Mouse (Mus musculus) cerebellum, adult 2 months (tissue): Measurements from ENCODE around the gene Plcg2. TPM values are rescaled to one million over a fixed set of nuclear protein-coding genes. Genes with fewer than 3 reads are reported as not detected.
A peak's percentile ranks its signal among the peaks of the same experiment; 100 is the strongest.

Experiments used
- DNase-seq, 2 experiments: peaks; one replicate each; pipeline ENCODE4 v3.0.0; 2021
- H3K27ac ChIP-seq: fragments of 200-500 bp; 2 replicates; pipeline ENCODE4 v1.5.1; 2012; ENCODE audit warnings: low read length, control low read depth, inconsistent platforms; ENCODE audit not compliant: insufficient read depth
- H3K27me3 ChIP-seq: fragments of 200-500 bp; 2 replicates; pipeline ENCODE4 v1.6.1; 2012; ENCODE audit warnings: inconsistent platforms, mild to moderate bottlenecking, low read length, moderate library complexity; ENCODE audit not compliant: control insufficient read depth, insufficient read depth
- H3K4me1 ChIP-seq: fragments of 200-500 bp; 2 replicates; pipeline ENCODE4 v1.6.1; 2011; ENCODE audit warnings: low read length; ENCODE audit not compliant: control insufficient read depth, insufficient read depth
- H3K4me3 ChIP-seq: fragments of 200-500 bp; replicated peaks from 2 replicates; pipeline ENCODE3; 2011; ENCODE audit warnings: mild to moderate bottlenecking, low read depth, low read length, control low read depth; ENCODE audit not compliant: insufficient read depth
- CTCF ChIP-seq: fragments of 200-500 bp; IDR thresholded peaks from 2 replicates; pipeline ENCODE4 v1.5.1; 2011; ENCODE audit warnings: low read depth, mild to moderate bottlenecking, control low read depth, low read length, moderate library complexity, borderline replicate concordance; ENCODE audit not compliant: insufficient read depth
- POLR2A ChIP-seq: fragments of 200-500 bp; IDR thresholded peaks from 2 replicates; pipeline ENCODE4 v1.6.1; 2011; ENCODE audit warnings: low read length, control low read depth, borderline replicate concordance; ENCODE audit not compliant: insufficient read depth
- WGBS: fragments of 180-500 bp; shearing (Covaris S2); methylation state at CpG from one replicate; pipeline ENCODE4 v1.1.7; 2018; 5-methylcytosine and 5-hydroxymethylcytosine counted together
- polyA plus RNA-seq: library from polyadenylated mRNA; depleted of rRNA; stranded (reverse); fragments of >200 nt; gene quantifications from 2 replicates; pipeline ENCODE4 v1.2.3, GENCODE M21; 2012

The Plcg2 gene
- polyA plus RNA-seq, 1 experiment: 2.4 TPM

DNA sequence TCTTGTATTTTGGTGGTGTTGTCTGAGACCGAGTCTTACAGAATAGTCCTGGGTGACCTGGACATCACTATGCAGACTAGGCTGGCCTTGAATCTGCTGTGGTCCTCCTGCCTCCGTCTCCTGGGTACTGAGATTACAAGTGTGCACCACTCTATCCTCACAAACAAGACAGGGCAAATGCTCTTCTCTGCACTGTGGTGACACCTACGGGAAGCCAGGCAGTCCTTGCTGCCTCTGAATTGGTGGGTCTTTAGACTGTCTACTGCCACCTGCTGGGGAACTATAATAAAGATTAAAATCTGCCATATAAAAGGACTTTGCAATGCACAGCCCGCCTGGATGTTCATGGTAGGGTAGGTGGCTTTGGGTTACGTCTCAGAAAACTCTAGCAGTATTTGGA, 32.8 kb upstream of the Plcg2 start:
- no peak overlapping the region for H3K27ac ChIP-seq
- 22% methylated on average over 5 of the region's 5 CpGs for WGBS
- DNase-seq: peak; percentile 45 to 66
- H3K4me1 ChIP-seq: no peaks in the 10 kb centered on the region
- no peak overlapping the region for H3K4me3 ChIP-seq
- TF ChIP-seq POLR2A (no peak), CTCF (peak; percentile 75)
- H3K27me3 ChIP-seq: no peaks in the 10 kb centered on the region

DNA sequence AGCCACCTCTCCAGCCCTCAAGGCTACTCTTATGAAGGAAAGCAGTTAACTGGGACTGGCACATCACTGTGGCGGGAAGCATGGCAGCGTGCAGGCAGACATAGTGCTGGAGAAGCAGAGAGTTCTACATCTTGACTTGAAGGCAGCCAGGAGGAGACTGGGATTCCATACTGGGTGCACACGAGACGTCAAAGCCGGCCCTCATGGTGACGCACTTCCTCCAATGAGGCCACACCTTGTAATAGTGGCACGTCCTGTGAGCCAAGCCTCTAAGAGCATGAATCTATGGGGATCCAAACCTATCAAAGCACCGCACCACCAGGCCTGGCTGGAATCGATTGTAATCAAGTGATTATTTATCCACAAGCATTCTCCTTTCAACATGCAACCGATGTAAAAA, 30.6 kb upstream of the Plcg2 start:
- WGBS: 90% methylated on average over 10 of the region's 10 CpGs
- no peak for DNase-seq
- H3K27ac ChIP-seq: no peak overlapping the region

DNA sequence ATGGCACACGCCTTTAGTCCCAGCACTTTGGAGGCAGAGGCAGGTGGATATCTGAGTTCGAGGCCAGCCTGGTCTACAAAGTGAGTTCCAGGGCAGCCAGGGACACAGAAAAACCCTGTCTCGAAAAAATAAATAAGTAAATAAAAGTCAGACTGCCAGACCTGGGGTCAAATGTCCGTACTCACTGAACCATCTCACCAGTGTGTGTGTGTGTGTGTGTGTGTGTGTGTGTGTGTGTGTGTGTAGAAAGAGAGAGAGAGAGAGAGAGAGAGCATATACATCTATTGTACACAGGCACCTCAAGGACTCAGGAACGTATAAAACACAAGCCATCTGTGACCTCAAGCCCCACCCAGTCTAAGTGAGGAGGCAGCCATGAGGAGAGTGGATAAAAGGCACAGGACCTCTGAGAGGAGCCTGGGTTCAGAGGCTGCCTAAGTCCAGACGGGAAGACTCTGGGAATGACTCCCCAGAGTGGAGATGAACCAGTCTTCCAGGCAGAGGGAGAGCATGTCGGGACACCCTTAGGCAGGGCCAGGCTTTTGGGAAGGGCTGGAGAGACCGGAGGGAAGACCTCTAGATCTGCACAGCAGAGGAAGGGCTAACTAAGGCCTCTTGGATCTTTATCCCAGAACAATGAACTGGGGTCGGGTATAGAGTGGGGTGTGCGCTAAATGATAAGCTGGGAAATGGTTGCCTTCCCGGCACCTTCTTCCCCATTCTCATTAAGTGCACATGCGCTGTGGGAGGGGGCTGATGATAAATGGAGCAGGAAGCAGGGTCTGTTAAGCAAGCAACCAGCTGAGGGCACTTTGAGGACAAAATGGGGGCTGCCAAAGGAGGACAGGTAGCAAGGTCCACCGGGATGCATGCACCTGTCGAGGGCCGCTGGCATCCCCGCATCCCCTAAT, 28.4 kb upstream of the Plcg2 start:
- Histone ChIP-seq H3K4me3 (no peak overlapping the region), H3K27ac (no peak overlapping the region), H3K27me3 (no peaks in the 10 kb centered on the region), H3K4me1 (no peaks in the 10 kb centered on the region)
- DNase-seq: no peak
- WGBS: 49% methylated on average over 16 of the region's 16 CpGs
- TF ChIP-seq CTCF: no peak
- TF ChIP-seq POLR2A: no peak

More for the DNA sequence above, 30.6 kb upstream of the Plcg2 start:
- H3K4me3 ChIP-seq: no peak overlapping the region
- TF ChIP-seq CTCF (no peak), POLR2A (no peak)
- H3K4me1 ChIP-seq: no peaks in the 10 kb centered on the region
- no peaks in the 10 kb centered on the region for H3K27me3 ChIP-seq

DNA sequence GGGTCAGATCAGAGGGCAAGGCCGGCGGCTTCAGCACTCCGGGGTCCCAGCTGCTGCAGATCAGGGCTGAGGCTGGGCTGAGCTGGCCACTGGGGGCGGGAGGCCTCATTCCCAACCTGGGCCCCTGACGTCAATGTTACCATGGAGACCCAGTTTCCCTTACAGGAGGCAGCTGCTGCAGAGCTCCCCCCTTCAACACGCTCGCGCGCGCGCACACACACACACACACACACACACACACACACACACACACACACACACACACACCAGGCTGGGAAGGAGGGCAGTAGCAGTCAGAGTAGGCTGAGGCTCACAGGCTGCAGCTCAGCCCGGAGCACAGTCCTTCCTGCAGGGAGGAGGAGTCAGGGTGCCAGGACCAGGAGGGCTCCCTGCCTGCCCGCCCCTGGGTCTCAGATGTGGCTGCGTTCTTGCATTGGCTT, 27.7 kb upstream of the Plcg2 start:
- H3K4me1 ChIP-seq: no peaks in the 10 kb centered on the region
- no peak overlapping the region for H3K4me3 ChIP-seq
- no peak for TF ChIP-seq POLR2A
- no peak for TF ChIP-seq CTCF
- H3K27me3 ChIP-seq: no peaks in the 10 kb centered on the region
- H3K27ac ChIP-seq: no peak overlapping the region
- peak; percentile 65 to 77 for DNase-seq
- 4% methylated on average over 14 of the region's 14 CpGs for WGBS

DNA sequence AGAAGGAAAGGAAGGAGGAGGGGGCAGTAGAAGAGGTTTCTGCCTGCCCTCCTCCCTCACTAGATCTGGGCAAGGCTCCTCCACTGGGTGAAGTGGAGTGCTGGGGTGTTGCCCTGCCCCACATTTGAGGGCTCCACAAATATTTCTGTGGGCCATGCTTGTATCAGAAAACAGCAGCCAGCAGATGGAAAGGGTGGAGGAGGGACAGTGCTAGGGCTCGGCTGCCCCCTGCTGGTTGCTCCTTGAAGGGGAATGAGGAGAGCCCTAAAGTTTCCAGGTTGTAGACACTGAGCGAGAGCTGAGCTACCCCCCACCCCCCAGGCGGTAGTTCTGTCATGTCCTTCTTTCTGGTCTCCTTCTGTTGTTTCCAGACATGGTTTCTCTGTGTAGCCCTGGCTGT, 26.9 kb upstream of the Plcg2 start:
- no peak overlapping the region for H3K4me3 ChIP-seq
- DNase-seq: peak; percentile 39 to 58
- WGBS: 31% methylated on average over 3 of the region's 3 CpGs
- H3K27ac ChIP-seq: no peak overlapping the region
- peak; percentile 63 for TF ChIP-seq CTCF
- TF ChIP-seq POLR2A: no peak
- H3K27me3 ChIP-seq: no peaks in the 10 kb centered on the region
- H3K4me1 ChIP-seq: no peaks in the 10 kb centered on the region

DNA sequence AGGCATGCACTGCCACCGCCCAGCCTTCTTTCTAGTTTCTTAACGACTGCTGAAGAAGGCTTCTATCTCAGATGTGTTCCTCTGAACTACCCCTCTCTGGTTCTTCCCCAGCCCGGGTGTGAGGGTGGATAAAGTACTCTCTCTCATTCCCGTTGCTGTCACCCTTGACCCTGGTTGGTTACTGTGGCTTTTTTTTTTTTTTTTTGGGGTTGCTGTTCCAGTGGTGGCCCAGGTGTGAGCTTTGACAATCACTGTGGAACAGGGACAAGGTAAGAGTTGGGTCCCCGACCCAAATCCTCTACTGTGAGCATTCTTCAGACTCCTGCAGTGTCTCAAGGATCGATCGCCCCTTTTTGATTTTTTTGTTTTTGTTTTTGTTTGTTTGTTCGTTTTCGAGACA, 26.4 kb upstream of the Plcg2 start:
- no peak overlapping the region for H3K4me3 ChIP-seq
- TF ChIP-seq POLR2A: no peak
- no peak for TF ChIP-seq CTCF
- DNase-seq: no peak
- no peak overlapping the region for H3K27ac ChIP-seq
- 85% methylated on average over 9 of the region's 9 CpGs for WGBS
- H3K27me3 ChIP-seq: no peaks in the 10 kb centered on the region
- H3K4me1 ChIP-seq: no peaks in the 10 kb centered on the region

DNA sequence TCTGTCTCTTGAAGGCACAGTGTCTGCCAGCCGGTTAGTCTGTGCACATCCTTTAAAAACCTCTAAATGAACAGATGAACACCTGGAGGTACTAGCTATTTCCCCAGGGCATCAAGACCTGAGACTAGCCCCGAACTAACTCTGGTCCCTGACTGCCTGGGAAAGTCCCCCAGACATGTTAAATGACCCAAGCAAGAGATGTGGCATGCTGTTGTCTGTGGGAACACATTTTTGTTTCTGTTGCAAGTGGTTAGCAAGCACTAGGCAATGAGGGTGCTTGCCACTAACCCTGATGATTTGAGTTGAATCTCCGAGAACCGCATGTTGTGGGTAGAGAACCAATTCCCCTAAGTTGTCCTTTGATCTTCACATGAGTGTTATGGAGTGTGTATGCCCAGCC, 25.8 kb upstream of the Plcg2 start:
- TF ChIP-seq CTCF (no peak), POLR2A (no peak)
- WGBS: 81% methylated on average over 4 of the region's 4 CpGs

DNA sequence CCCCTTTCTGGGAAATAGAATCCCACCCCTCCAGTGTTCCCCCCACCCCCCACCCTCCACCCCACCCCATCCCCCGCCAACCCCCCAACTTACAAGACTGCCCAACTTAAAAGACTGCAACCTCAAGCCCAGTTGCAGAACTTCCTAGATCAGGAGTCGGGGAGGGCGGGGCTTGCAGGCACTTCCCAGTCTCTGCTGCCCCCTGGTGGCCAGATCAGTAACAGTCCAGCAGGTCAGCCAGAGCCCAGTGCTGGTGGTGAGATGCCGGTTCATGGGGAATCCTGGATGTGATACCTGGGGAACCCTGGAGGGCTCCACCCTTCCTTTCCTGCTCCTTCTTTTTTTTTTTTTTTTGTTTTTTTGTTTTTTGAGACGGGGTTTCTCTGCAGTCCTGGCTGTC, 23.1 kb upstream of the Plcg2 start:
- no peak overlapping the region for H3K27ac ChIP-seq
- no peaks in the 10 kb centered on the region for H3K4me1 ChIP-seq
- peak; percentile 81 to 91 for DNase-seq
- no peak overlapping the region for H3K4me3 ChIP-seq
- whole genome bisulfite sequencing: 1% methylated on average over 5 of the region's 5 CpGs
- no peaks in the 10 kb centered on the region for H3K27me3 ChIP-seq
- no peak for TF ChIP-seq POLR2A
- peak; percentile 95 for TF ChIP-seq CTCF

More for the DNA sequence above, 25.8 kb upstream of the Plcg2 start:
- no peak overlapping the region for H3K4me3 ChIP-seq
- H3K4me1 ChIP-seq: no peaks in the 10 kb centered on the region
- no peak for DNase-seq
- H3K27me3 ChIP-seq: no peaks in the 10 kb centered on the region
- no peak overlapping the region for H3K27ac ChIP-seq
